Comparison of ENCODE assay signal across 25 mouse cellular contexts in the genomic region with DNA sequence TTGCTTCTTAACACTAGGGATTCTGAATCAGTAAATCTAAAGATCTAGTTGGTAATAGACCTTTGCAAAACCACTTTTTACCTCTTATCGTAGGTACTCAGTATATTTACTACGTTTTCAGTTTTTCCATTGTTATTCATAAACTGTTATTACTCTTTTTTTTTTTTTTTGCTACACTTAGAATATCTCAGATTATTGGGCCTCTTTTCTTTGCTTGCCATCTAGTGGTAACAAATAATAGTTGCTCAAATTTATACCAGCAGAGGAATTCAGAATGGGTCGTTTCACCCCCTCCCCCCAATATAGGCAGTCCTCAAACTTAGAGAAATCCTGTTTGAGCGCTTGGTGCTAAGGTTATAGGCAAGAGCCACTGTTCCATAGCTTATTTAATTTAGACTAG. TPM values are rescaled to one million over a fixed set of nuclear protein-coding genes. Genes with fewer than 3 reads are reported as not detected.
DNase-seq lines count a peak whose midpoint lies in the region; ATAC-seq and TF ChIP-seq lines count a peak whose summit lies in the region.
"Had no signal": no experiment of that assay in that cellular context is flagged by ENCODE, and none has a peak within 500 bp of the region (broad histone marks: within the 10 kb centered on the region; RNA-seq: fewer than 3 reads in every experiment).

No protein-coding gene starts in this region.

- WGBS in forebrain, postnatal 0 days: 66% methylated on average over 4 of the region's 4 CpGs
- 83% methylated on average over 4 of the region's 4 CpGs for WGBS in forebrain, embryonic 14.5 days

- H3K4me2 ChIP-seq in forebrain, postnatal 0 days (ENCODE audit: low read depth): no peak overlapping the region
- H3K4me2 ChIP-seq in forebrain, embryonic 14.5 days (ENCODE audit: low read length): no peak overlapping the region
- H3K4me2 ChIP-seq: embryonic facial prominence, embryonic 15.5 days; hindbrain, embryonic 12.5 days; limb, embryonic 13.5 days; stomach, embryonic 15.5 days had no signal

- no peak for ATAC-seq in forebrain, postnatal 0 days
- no peak for ATAC-seq in forebrain, embryonic 14.5 days
- ATAC-seq in CD4-positive, CD25-positive, alpha-beta regulatory T cell, adult 4 months: peak; percentile 57
- ATAC-seq in megakaryocyte progenitor cell, adult 5-6 weeks (replicated peaks; ENCODE audit: poor library complexity): 0 out of 2 replicates have a peak, but pooled peaks have one; percentile 23
- ATAC-seq in granulocyte monocyte progenitor cell, adult 5-6 weeks (replicated peaks; ENCODE audit: poor library complexity, severe bottlenecking): no peak
- ATAC-seq: activated CD4-positive, CD25-positive, alpha-beta regulatory T cell, adult 4 months; inflammation-experienced regulatory T-cells, adult 6 months; midbrain, embryonic 16.5 days had no signal

- no peak overlapping the region for H3K4me3 ChIP-seq in forebrain, postnatal 0 days (ENCODE audit: low read depth, low read length)
- H3K4me3 ChIP-seq in forebrain, embryonic 14.5 days (ENCODE audit: low read depth, low read length): no peak overlapping the region
- H3K4me3 ChIP-seq in layer of hippocampus, adult 2 months: no peak overlapping the region
- H3K4me3 ChIP-seq: embryonic facial prominence, embryonic 15.5 days; forebrain, embryonic 10.5 days; hindbrain, embryonic 12.5 days; limb, embryonic 13.5 days; stomach, embryonic 15.5 days had no signal

- TF ChIP-seq CTCF in forebrain, postnatal 0 days (IDR thresholded peaks at IDR 0.05; ENCODE audit: low read depth): peak; percentile 55
- peak; percentile 70 for TF ChIP-seq CTCF in layer of hippocampus, adult 2 months (conservative IDR thresholded peaks at IDR 0.05)

- no peaks in the 10 kb centered on the region for H3K27me3 ChIP-seq in forebrain, postnatal 0 days (ENCODE audit: insufficient read depth, low read length)
- no peaks in the 10 kb centered on the region for H3K27me3 ChIP-seq in forebrain, embryonic 14.5 days (replicated peaks; ENCODE audit: control insufficient read depth, insufficient read depth, low read length)
- H3K27me3 ChIP-seq: embryonic facial prominence, embryonic 15.5 days; hindbrain, embryonic 12.5 days; limb, embryonic 13.5 days; stomach, embryonic 15.5 days had no signal

- no peak for DNase-seq in forebrain, postnatal 0 days
- no peak for DNase-seq in forebrain, embryonic 14.5 days (ENCODE audit: low spot score)
- no peak for DNase-seq in layer of hippocampus, adult 2 months (ENCODE audit: low spot score in 2 of 2)
- DNase-seq in layer of hippocampus, postnatal 10 days (ENCODE audit: low spot score in 2 of 2): no peak
- no peak for DNase-seq in cerebellum, adult 9-10 months
- DNase-seq: adrenal gland, postnatal 10 days; kidney, adult 9 months; kidney, postnatal 4 days; lung, postnatal 10 days; right cerebral cortex, postnatal 25 days; thymus, adult 2 months had no signal

- no peak overlapping the region for H3K9ac ChIP-seq in forebrain, postnatal 0 days
- H3K9ac ChIP-seq in forebrain, embryonic 14.5 days (ENCODE audit: low read length): no peak overlapping the region
- H3K9ac ChIP-seq: embryonic facial prominence, embryonic 15.5 days; hindbrain, embryonic 12.5 days; limb, embryonic 13.5 days; liver, embryonic 14.5 days; stomach, embryonic 15.5 days had no signal

- no peak overlapping the region for H3K27ac ChIP-seq in forebrain, postnatal 0 days (ENCODE audit: low read depth, low read length)
- no peak overlapping the region for H3K27ac ChIP-seq in forebrain, embryonic 14.5 days (ENCODE audit: low read depth, low read length)
- H3K27ac ChIP-seq in layer of hippocampus, adult 2 months: no peak overlapping the region; the same call in 1 of the 2 replicates
- H3K27ac ChIP-seq: embryonic facial prominence, embryonic 15.5 days; forebrain, embryonic 10.5 days; hindbrain, embryonic 12.5 days; limb, embryonic 13.5 days; liver, embryonic 14.5 days; stomach, embryonic 15.5 days had no signal

- peaks cover 5% of the 10 kb centered on the region for H3K36me3 ChIP-seq in forebrain, postnatal 0 days (ENCODE audit: insufficient read depth)
- peaks cover 21% of the 10 kb centered on the region for H3K36me3 ChIP-seq in forebrain, embryonic 14.5 days (ENCODE audit: control insufficient read depth, insufficient read depth, low read length)

- no peaks in the 10 kb centered on the region for H3K9me3 ChIP-seq in forebrain, postnatal 0 days (ENCODE audit: low read length)
- H3K9me3 ChIP-seq in forebrain, embryonic 14.5 days (replicated peaks; ENCODE audit: control insufficient read depth, low read length): no peaks in the 10 kb centered on the region
- H3K9me3 ChIP-seq: embryonic facial prominence, embryonic 15.5 days; forebrain, embryonic 10.5 days; hindbrain, embryonic 12.5 days; limb, embryonic 13.5 days; stomach, embryonic 15.5 days had no signal

- H3K4me1 ChIP-seq in forebrain, postnatal 0 days (ENCODE audit: insufficient read depth): 0 out of 2 replicates have a peak, but pooled peaks cover 4% of the 10 kb centered on the region
- peaks cover 2% of the 10 kb centered on the region; the same call in 1 of the 2 replicates for H3K4me1 ChIP-seq in forebrain, embryonic 14.5 days (ENCODE audit: control insufficient read depth, insufficient read depth, low read length)

RNA-seq across cellular contexts. Expression of gene Ywhae, which starts 18.4 kb away (rescaled TPM):
- 309 and 330 TPM in 2 replicates for total RNA-seq in forebrain, postnatal 0 days (2014; rRNA removed)
- polyA plus RNA-seq in forebrain, postnatal 0 days (2015; fragmentation: Nextera tagmentation; extraction: Ambion mirVana): 1,517 and 1,700 TPM in 2 replicates
- 1,444 and 1,603 TPM in 2 replicates for polyA plus RNA-seq in forebrain, embryonic 14.5 days (2014; fragmentation: Nextera tagmentation; extraction: Ambion mirVana)
- 1,000 to 10,000 TPM; 1,140 to 1,236 TPM for total RNA-seq in layer of hippocampus, adult 2 months (2021)
- 1,000 to 10,000 TPM; 1,501 to 1,604 TPM for total RNA-seq in layer of hippocampus, postnatal 10 days (2021)
- 100 to 1,000 TPM; 395 to 413 TPM for polyA plus RNA-seq in CD4-positive, CD25-positive, alpha-beta regulatory T cell, adult 4 months (2017; shearing (Covaris generic))
- 610 and 625 TPM in 2 replicates for total RNA-seq in megakaryocyte progenitor cell, adult 5-6 weeks (2015)
- 325 and 442 TPM in 2 replicates for total RNA-seq in megakaryocyte progenitor cell, adult 5-6 weeks (2017)
- total RNA-seq in granulocyte monocyte progenitor cell, adult 5-6 weeks (2014; fragmentation: Nextera tagmentation): 470 and 493 TPM in 2 replicates
- 364 and 374 TPM in 2 replicates for total RNA-seq in granulocyte monocyte progenitor cell, adult 5-6 weeks (2017)

RNA-seq across cellular contexts. Expression of gene Doc2b, which starts 44.8 kb away (rescaled TPM):
- 13.3 and 16.2 TPM in 2 replicates for total RNA-seq in forebrain, postnatal 0 days (2014; rRNA removed)
- 3.5 and 5.3 TPM in 2 replicates for polyA plus RNA-seq in forebrain, postnatal 0 days (2015; fragmentation: Nextera tagmentation; extraction: Ambion mirVana)
- 1.5 and 1.8 TPM in 2 replicates for polyA plus RNA-seq in forebrain, embryonic 14.5 days (2014; fragmentation: Nextera tagmentation; extraction: Ambion mirVana)
- 10 to 100 TPM; 92.6 to 93.1 TPM for total RNA-seq in layer of hippocampus, adult 2 months (2021)
- 10 to 100 TPM; 76.5 to 82.5 TPM for total RNA-seq in layer of hippocampus, postnatal 10 days (2021)
- not detected for polyA plus RNA-seq in CD4-positive, CD25-positive, alpha-beta regulatory T cell, adult 4 months (2017; shearing (Covaris generic))
- total RNA-seq in megakaryocyte progenitor cell, adult 5-6 weeks (2015): not detected in 2 replicates
- not detected in 2 replicates for total RNA-seq in megakaryocyte progenitor cell, adult 5-6 weeks (2017)
- total RNA-seq in granulocyte monocyte progenitor cell, adult 5-6 weeks (2014; fragmentation: Nextera tagmentation): not detected in 2 replicates
- not detected in 2 replicates for total RNA-seq in granulocyte monocyte progenitor cell, adult 5-6 weeks (2017)
- total RNA-seq: megakaryocyte-erythroid progenitor cell, adult 5-6 weeks; neutrophil, adult 5-6 weeks had no signal
- polyA plus RNA-seq: activated CD4-positive, CD25-positive, alpha-beta regulatory T cell, adult 4 months; inflammation-experienced regulatory T-cells, adult 6 months had no signal

Comparison
In these comparisons a context has a peak if more than half of its experiments do, and no peak if none do; other contexts are left out.
1. ATAC-seq: peak in CD4-positive, CD25-positive, alpha-beta regulatory T cell, adult 4 months (single experiment) and megakaryocyte progenitor cell, adult 5-6 weeks (single experiment); none in forebrain, postnatal 0 days (single experiment), forebrain, embryonic 14.5 days (single experiment) and granulocyte monocyte progenitor cell, adult 5-6 weeks (single experiment).
2. RNA of gene Doc2b, which starts 44.8 kb away (total RNA-seq): 92.6 to 93.1 TPM in layer of hippocampus, adult 2 months, 76.5 to 82.5 TPM in layer of hippocampus, postnatal 10 days and 13.3 to 16.2 TPM in forebrain, postnatal 0 days; not detected in megakaryocyte progenitor cell, adult 5-6 weeks and not detected in granulocyte monocyte progenitor cell, adult 5-6 weeks; every median in the first group is over 10 times any median in the second.